Mouse (Mus musculus) megakaryocyte, embryonic 14.5 days (primary cell): ENCODE data around the gene Setx. TPM values are rescaled to one million over a fixed set of nuclear protein-coding genes. Genes with fewer than 3 reads are reported as not detected.

Experiments used
- H3K27me3 ChIP-seq: replicated peaks from 2 replicates; pipeline ENCODE3; 2012; ENCODE audit warnings: inconsistent platforms
- H3K36me3 ChIP-seq: replicated peaks from 2 replicates; pipeline ENCODE3; 2012; ENCODE audit warnings: low read length, inconsistent platforms, mixed read lengths
- H3K4me1 ChIP-seq: 2 replicates; pipeline ENCODE4 v1.6.1; 2012; ENCODE audit warnings: inconsistent platforms
- H3K4me3 ChIP-seq: replicated peaks from 2 replicates; pipeline ENCODE3; 2012; ENCODE audit warnings: moderate library complexity, mild to moderate bottlenecking, inconsistent platforms
- H3K9me3 ChIP-seq: 2 replicates; pipeline ENCODE4 v1.6.1; 2012; ENCODE audit warnings: inconsistent platforms
- FLI1 ChIP-seq: IDR thresholded peaks from 2 replicates; pipeline ENCODE4 v1.6.1; 2012; ENCODE audit warnings: low read length, inconsistent platforms, mixed read lengths
- GATA1 ChIP-seq: IDR thresholded peaks from 3 replicates; pipeline ENCODE4 v1.6.1; 2012; ENCODE audit warnings: mixed read lengths, low read length, inconsistent platforms, borderline replicate concordance
- polyA plus RNA-seq: library from polyadenylated mRNA; stranded (reverse); fragments of >175 nt; gene quantifications from 2 replicates; pipeline ENCODE4 v1.2.3, GENCODE M21; 2012; ENCODE audit warnings: low replicate concordance; ENCODE audit not compliant: insufficient read depth

The Setx gene
- polyA plus RNA-seq, 1 experiment = 1.4 TPM

- Histone ChIP-seq H3K4me3 (peak overlapping the region; percentile 19), H3K36me3 (no peaks in the 10 kb centered on the region), H3K27me3 (peaks cover 79% of the 10 kb centered on the region), H3K4me1 (peaks cover 42% of the 10 kb centered on the region), H3K9me3 (no peaks in the 10 kb centered on the region)
- TF ChIP-seq GATA1 (no peak), FLI1 (no peak)
Measured at GRCm38 (mm10) chr2:29191216-29192215, 67.5 kb downstream of the Setx start.

- no peak for TF ChIP-seq GATA1
- no peak for TF ChIP-seq FLI1
- peaks cover 79% of the 10 kb centered on the region for H3K27me3 ChIP-seq
- no peak overlapping the region for H3K4me3 ChIP-seq
- H3K9me3 ChIP-seq = no peaks in the 10 kb centered on the region
- H3K4me1 ChIP-seq = peaks cover 47% of the 10 kb centered on the region
- H3K36me3 ChIP-seq = no peaks in the 10 kb centered on the region
Measured at GRCm38 (mm10) chr2:29192629-29193278, 68.8 kb downstream of the Setx start.

- Histone ChIP-seq H3K4me1 (peaks cover 42% of the 10 kb centered on the region), H3K9me3 (no peaks in the 10 kb centered on the region), H3K27me3 (peaks cover 85% of the 10 kb centered on the region), H3K36me3 (no peaks in the 10 kb centered on the region), H3K4me3 (peak overlapping the region; percentile 93)
- TF ChIP-seq FLI1 (no peak), GATA1 (no peak)
Measured at GRCm38 (mm10) chr2:29193819-29194546, 70.0 kb downstream of the Setx start.

- H3K27me3 ChIP-seq = peaks cover 84% of the 10 kb centered on the region
- TF ChIP-seq FLI1 (no peak), GATA1 (no peak)
- peaks cover 42% of the 10 kb centered on the region for H3K4me1 ChIP-seq
- H3K4me3 ChIP-seq = peak overlapping the region; percentile 93
- no peaks in the 10 kb centered on the region for H3K36me3 ChIP-seq
- no peaks in the 10 kb centered on the region for H3K9me3 ChIP-seq
Measured at GRCm38 (mm10) chr2:29194547-29195463, 70.8 kb downstream of the Setx start.

- TF ChIP-seq FLI1 (no peak), GATA1 (no peak)
- H3K4me3 ChIP-seq = no peak overlapping the region
- no peaks in the 10 kb centered on the region for H3K9me3 ChIP-seq
- peaks cover 35% of the 10 kb centered on the region for H3K4me1 ChIP-seq
- peaks cover 84% of the 10 kb centered on the region for H3K27me3 ChIP-seq
- no peaks in the 10 kb centered on the region for H3K36me3 ChIP-seq
Measured at GRCm38 (mm10) chr2:29196844-29197243, 72.9 kb downstream of the Setx start.

GRCm38 (mm10) chr2:29198446-29198845 is 74.5 kb downstream of the Setx start:
- no peak overlapping the region for H3K4me3 ChIP-seq
- no peak for TF ChIP-seq GATA1
- no peak for TF ChIP-seq FLI1
- no peaks in the 10 kb centered on the region for H3K9me3 ChIP-seq
- H3K4me1 ChIP-seq = peaks cover 26% of the 10 kb centered on the region
- H3K27me3 ChIP-seq = peaks cover 85% of the 10 kb centered on the region
- no peaks in the 10 kb centered on the region for H3K36me3 ChIP-seq

- Histone ChIP-seq H3K36me3 (no peaks in the 10 kb centered on the region), H3K4me1 (peaks cover 12% of the 10 kb centered on the region), H3K27me3 (peaks cover 91% of the 10 kb centered on the region), H3K9me3 (no peaks in the 10 kb centered on the region), H3K4me3 (no peak overlapping the region)
- TF ChIP-seq FLI1 (no peak), GATA1 (no peak)
Measured at GRCm38 (mm10) chr2:29199909-29200308, 75.9 kb downstream of the Setx start.

- H3K4me1 ChIP-seq = peaks cover 5% of the 10 kb centered on the region; the same call in 1 of the 2 replicates
- H3K27me3 ChIP-seq = peaks cover 91% of the 10 kb centered on the region
- no peaks in the 10 kb centered on the region for H3K36me3 ChIP-seq
- H3K4me3 ChIP-seq = no peak overlapping the region
- no peaks in the 10 kb centered on the region for H3K9me3 ChIP-seq
- no peak for TF ChIP-seq GATA1
- TF ChIP-seq FLI1 = no peak
Measured at GRCm38 (mm10) chr2:29201223-29201955, 77.4 kb downstream of the Setx start.

GRCm38 (mm10) chr2:29206156-29206555 is 82.2 kb downstream of the Setx start:
- H3K4me3 ChIP-seq = no peak overlapping the region
- peaks cover 91% of the 10 kb centered on the region for H3K27me3 ChIP-seq
- no peaks in the 10 kb centered on the region for H3K4me1 ChIP-seq
- TF ChIP-seq FLI1 = no peak
- no peak for TF ChIP-seq GATA1
- no peaks in the 10 kb centered on the region for H3K9me3 ChIP-seq
- H3K36me3 ChIP-seq = no peaks in the 10 kb centered on the region
